Mouse (Mus musculus): ENCODE results near the gene Rbmy. TPM values are rescaled to one million over a fixed set of nuclear protein-coding genes. Genes with fewer than 3 reads are reported as not detected.
"Not testable (repeated sequence)": the region's sequence is repeated elsewhere in the genome, so short reads cannot be mapped to it uniquely, and the experiment has no call there.

The Rbmy gene
- not detected in 2 replicates for polyA plus RNA-seq (2012; ENCODE audit: insufficient read depth, low replicate concordance)

DNA sequence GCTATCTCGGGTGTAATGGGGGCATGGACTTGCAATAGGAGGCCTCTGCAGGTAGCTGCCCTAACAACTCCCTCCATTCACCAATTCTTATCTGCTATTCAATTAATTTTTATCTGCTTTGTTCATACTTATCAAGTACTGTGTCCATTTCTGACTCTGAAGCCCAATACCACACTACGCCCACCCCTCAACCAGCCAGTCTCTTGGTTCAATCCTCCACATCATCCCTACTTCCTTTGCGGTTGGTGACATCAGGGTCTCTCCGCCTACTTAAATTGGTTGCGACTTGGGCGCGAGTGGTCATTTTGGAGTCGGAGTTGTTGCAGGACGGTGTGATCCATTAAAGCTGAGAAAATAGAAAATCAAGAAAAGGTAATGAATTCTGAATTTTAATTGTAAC is at the start of gene Rbmy, which contains the start of gene Gm10256:
Rbmy (plus strand) TSS at position 301 of the 400 bp plus-strand sequence.
Gm10256 (plus strand) TSS at position 320 of the 400 bp plus-strand sequence.
- not testable (repeated sequence) for H3K4me3 ChIP-seq (replicated peaks); H3K27me3 ChIP-seq (replicated peaks); H3K36me3 ChIP-seq (replicated peaks; ENCODE audit: low read length); H3K9me3 ChIP-seq; H3K4me1 ChIP-seq

- H3K9me3 ChIP-seq; H3K27me3 ChIP-seq (replicated peaks); H3K4me1 ChIP-seq; H3K36me3 ChIP-seq (replicated peaks; ENCODE audit: low read length); H3K4me3 ChIP-seq (replicated peaks): not testable (repeated sequence)
Measured at GRCm38 (mm10) chrY:2796105-2796504, 34.4 kb upstream of the Rbmy start, which contains the start of gene Gm4064. Gene Gm4064, minus strand, starts transcription at chrY:2796205.

Other genes starting within 250 kb of the Rbmy start
- gene H2al2c, start 231.6 kb upstream of the Rbmy start, polyA plus RNA-seq (2012; ENCODE audit: insufficient read depth, low replicate concordance), result not detected in 2 replicates
- not detected in 2 replicates for gene Sry, start 167.0 kb upstream of the Rbmy start, polyA plus RNA-seq (2012; ENCODE audit: insufficient read depth, low replicate concordance)
- gene H2al2b, start 110.0 kb upstream of the Rbmy start, polyA plus RNA-seq (2012; ENCODE audit: insufficient read depth, low replicate concordance), result not detected in 2 replicates
- not detected in 2 replicates for gene Gm4064, start 34.5 kb upstream of the Rbmy start, polyA plus RNA-seq (2012; ENCODE audit: insufficient read depth, low replicate concordance)
- gene Gm10256, start within 50 bp of the Rbmy start, polyA plus RNA-seq (2012; ENCODE audit: insufficient read depth, low replicate concordance), result not detected in 2 replicates
- gene Gm10352, start 70.3 kb downstream of the Rbmy start, polyA plus RNA-seq (2012; ENCODE audit: insufficient read depth, low replicate concordance), result not detected in 2 replicates
- gene Gm29289, start 101.9 kb downstream of the Rbmy start, polyA plus RNA-seq (2012; ENCODE audit: insufficient read depth, low replicate concordance), result not detected in 2 replicates